Mouse (Mus musculus) lung, adult 2 months (tissue): ENCODE measurements around the gene Rsbn1l.

Experiments
- CTCF ChIP-seq: fragments of 200-500 bp; IDR thresholded peaks from 2 replicates; pipeline ENCODE4 v1.5.1; 2011; ENCODE audit warnings: mild to moderate bottlenecking, low read length, control low read depth; ENCODE audit not compliant: insufficient read depth
- POLR2A ChIP-seq: fragments of 200-500 bp; IDR thresholded peaks from 2 replicates; pipeline ENCODE4 v1.6.1; 2011; ENCODE audit warnings: low read depth, mild to moderate bottlenecking, control low read depth, low read length, borderline replicate concordance; ENCODE audit errors: extremely low read depth

DNA sequence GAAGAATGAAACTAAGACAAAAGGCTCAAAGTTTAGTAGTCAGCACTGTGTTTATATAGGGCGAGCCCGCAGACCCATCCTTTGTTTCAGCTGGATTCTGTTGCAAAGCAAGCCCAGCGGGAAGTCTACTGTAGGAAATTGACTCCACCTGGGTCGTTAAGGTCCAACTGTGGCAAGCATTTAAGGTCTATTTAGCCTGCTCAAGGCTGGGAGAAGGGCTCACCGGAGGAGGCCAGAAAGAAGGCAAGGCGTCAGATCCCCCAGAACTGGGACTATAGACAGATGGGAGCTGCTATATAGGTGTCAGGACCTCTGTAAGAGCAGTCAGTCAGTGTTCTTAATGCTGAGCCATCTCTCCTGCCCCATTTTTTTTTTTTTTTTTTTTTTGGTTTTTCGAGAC is 17.8 kb upstream of the Rsbn1l start:
- TF ChIP-seq POLR2A (no peak), CTCF (no peak)
